Mouse (Mus musculus) activated CD4-positive, CD25-positive, alpha-beta regulatory T cell, adult 4 months (primary cell): ENCODE results near the gene Cryaa. TPM values are rescaled to one million over a fixed set of nuclear protein-coding genes. Genes with fewer than 3 reads are reported as not detected.

ENCODE experiments used
- ATAC-seq: one replicate; pipeline ENCODE4 v1.8.0; 2017
- polyA plus RNA-seq, 2 experiments: library from polyadenylated mRNA; unstranded; fragments of 100-300 nt; shearing (Covaris generic); gene quantifications; one replicate each; pipeline ENCODE4 v1.2.1; 2017

The Cryaa gene
- not detected for polyA plus RNA-seq

DNA sequence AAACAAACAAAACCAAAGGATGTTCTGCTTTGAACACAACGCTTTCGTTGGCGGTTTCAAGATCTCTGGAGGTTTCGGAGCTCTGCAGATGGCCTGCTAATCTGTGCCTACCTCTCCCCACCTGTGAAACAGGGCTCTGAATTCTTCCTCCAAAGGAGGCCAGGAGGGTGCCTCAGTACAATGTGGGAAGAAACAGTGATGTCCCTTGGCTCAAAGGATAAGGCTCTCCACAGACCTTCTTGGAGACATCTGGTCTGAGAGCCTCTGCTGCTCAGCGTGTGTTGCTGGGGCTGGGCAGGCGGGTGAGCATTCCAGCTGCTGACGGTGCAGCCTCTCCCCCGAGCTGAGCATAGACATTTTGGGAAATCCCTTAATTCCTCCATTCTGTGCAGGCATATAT is at the start of gene Cryaa:
Gene Cryaa, plus strand, starts transcription at position 301 of the 400 bp plus-strand sequence.
- no peak for ATAC-seq

DNA sequence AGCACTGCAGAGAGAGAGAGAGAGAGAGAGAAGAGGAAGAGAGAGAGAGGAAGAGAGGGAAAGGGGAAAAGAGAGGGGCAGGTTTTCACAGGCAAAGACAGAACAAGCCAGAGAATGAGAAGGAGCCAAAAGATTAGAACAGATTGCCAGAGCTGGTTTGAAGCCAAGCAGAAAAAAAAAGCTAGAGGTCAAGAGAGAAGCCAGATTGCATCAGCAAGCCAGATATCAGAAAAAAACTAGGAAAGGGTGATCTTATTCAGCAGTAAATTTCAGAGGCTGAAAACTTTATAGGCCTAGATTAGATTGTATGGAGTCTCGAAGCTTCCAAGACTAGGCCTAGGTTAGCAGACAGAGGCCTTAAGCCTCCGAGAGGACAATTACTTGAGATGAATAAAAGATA is 49.6 kb upstream of the Cryaa start:
- ATAC-seq: no peak

- no peak for ATAC-seq
These were observed 46.4 kb upstream of the Cryaa start for GRCm38 (mm10) chr17:31631081-31631800.

DNA sequence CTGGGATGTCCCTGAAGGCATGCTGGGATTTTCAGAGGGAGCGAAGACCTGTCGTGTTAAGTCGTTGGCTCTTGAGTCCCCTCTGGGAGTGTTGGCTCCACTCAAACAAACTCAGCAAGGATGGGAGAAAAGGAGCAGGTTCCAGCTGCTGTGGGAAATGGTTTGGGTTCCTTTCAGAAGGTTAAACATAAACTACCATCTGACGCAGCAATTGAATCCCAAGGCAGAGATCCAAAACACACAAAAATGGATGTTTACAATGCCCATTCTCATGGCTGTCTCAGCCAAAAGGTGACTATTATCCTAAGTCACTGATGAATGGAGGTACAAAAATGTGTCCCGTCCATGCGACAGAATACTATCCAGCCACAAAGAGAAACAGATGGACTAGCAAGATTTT is 44.6 kb upstream of the Cryaa start:
- ATAC-seq: no peak

DNA sequence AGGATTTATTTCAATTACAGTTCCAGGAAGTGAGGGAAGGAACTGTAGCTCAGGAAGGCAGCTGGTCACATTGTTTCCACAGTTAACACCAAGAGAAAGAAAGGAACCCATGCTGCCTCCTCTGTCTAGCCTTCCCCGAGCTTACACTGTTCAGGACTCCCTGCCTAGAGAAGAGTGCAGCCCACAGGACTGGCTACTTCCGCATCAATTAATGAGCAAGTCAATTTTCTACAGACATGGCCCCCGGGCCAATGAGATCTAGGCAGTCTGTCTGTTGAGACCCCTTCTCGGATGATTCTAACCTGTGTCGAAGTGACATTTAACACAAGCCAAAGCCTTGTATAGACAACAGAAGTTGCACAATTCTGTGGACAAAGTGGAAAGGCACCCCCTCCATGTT is 42.7 kb upstream of the Cryaa start:
- no peak for ATAC-seq

DNA sequence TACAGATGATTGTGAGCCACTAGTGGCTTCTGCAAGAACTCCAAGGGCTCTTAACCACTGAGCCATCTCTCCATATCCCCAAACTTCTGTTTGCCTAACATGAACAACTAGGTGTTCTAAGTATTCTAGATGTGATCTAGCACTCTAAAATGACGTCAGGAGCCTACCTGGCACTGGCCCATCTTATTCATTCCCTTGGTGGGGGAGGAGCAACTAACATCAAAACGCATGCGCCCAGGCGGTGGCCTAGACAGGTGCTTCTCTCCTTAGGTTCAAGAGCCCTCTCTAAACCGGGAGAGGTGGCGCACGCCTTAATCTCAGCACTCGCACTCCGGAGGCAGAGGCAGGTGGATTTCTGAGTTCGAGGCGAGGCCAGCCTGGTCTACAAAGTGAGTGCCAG is 41.8 kb upstream of the Cryaa start:
- no peak for ATAC-seq

- no peak for ATAC-seq
These were observed 41.2 kb upstream of the Cryaa start for GRCm38 (mm10) chr17:31636277-31636941.

- ATAC-seq: peak; percentile 28
These were observed 40.4 kb upstream of the Cryaa start, which contains the start of gene Cbs for GRCm38 (mm10) chr17:31636942-31637811. Gene Cbs, minus strand, starts transcription at chr17:31637238.

- no peak for ATAC-seq
These were observed 39.6 kb upstream of the Cryaa start for GRCm38 (mm10) chr17:31637866-31638570.

GRCm38 (mm10) chr17:31639651-31640050 is 38.0 kb upstream of the Cryaa start:
- ATAC-seq: no peak

- no peak for ATAC-seq
These were observed 35.3 kb upstream of the Cryaa start for GRCm38 (mm10) chr17:31642331-31642730.

DNA sequence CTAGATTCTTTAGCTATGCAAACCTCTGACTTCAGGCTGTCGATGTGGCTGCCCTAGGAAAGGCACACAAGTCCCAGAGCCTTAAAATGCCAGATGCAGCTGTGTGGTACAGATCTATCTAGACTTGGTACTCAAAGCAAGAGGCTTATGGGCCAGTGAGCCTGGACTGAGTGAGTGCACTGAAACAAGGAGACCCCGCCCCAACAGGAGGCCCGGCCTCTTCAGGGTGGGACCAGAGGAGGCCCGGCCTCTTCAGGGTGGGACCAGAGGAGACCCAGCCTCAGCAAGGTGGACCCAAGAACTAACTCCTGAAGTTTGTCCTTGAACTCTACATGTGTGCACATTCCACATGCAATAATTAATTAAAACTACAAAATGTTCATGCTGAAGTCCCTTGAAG is 34.7 kb upstream of the Cryaa start:
- no peak for ATAC-seq

- no peak for ATAC-seq
These were observed 31.2 kb upstream of the Cryaa start for GRCm38 (mm10) chr17:31646199-31647002.

DNA sequence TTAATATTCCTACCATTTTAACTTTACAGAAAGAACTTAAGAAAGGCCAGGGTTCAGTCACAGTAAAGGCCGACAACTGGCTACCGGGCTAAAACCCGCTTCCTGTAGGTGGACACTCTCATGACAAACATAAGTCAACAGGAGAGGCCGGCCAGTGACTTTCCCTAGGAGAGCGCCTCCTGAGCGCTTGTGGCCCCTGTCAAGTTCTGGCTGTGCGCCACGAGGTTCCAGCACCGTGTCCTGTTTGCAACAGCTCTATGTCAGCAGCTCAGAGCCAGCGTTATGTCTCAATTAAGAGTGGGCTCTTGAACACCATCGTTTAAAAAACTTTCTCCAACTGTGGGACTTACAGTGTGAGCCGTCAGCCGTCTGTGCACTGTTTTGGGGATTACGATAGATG is 25.5 kb upstream of the Cryaa start:
- no peak for ATAC-seq

DNA sequence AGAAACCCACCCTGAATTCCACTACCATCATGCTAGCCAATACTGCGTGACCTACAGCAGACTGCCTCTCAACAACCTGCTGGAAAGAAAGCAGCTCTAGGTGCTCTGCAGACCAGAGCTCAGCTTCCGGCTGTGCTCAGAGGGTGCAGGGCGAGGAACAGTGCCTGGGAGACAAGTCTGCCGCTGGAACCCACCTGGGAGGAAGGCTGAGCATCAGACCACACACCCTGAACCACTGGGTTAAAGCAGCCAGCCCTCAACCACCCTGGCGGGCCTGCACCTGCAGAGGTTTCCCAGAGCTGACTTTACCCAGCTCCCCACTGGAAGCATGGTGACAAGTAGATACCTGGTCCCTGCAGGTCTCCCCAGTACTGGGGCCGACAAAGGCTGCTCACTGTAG is 24.3 kb upstream of the Cryaa start:
- ATAC-seq: no peak

GRCm38 (mm10) chr17:31655366-31655765 is 22.2 kb upstream of the Cryaa start:
- no peak for ATAC-seq

- ATAC-seq: no peak
These were observed 20.9 kb upstream of the Cryaa start for GRCm38 (mm10) chr17:31656682-31657081.

GRCm38 (mm10) chr17:31657141-31657983 is 20.2 kb upstream of the Cryaa start:
- ATAC-seq: no peak

DNA sequence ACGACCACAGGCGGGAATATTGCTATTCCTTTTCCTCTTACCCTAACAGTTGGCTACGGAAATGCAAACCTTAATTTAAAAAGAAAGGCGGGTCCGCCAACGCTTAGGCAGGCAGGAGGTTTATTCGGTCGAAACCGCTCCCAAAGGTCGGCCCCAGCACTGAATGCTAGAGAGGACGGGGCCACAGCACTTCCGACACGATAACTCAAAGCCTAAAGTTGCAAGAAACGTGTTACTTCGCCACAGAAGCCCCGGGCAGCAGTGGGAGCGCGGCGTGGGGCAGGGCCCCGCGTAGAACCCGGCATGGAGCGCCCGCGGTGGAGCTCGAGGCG is 19.5 kb upstream of the Cryaa start:
- no peak for ATAC-seq

GRCm38 (mm10) chr17:31658468-31659185 is 19.0 kb upstream of the Cryaa start, which contains the start of gene U2af1:
Gene U2af1, minus strand, starts transcription at chr17:31658892.
- peak; percentile 95 for ATAC-seq
